Mouse (Mus musculus) kidney, adult 2 months (tissue): ENCODE results near the gene Tgfb1. TPM values are rescaled to one million over a fixed set of nuclear protein-coding genes. Genes with fewer than 3 reads are reported as not detected.

Source experiments
- DNase-seq: peaks from one replicate; pipeline ENCODE4 v3.0.0; 2021
- H3K27ac ChIP-seq: fragments of 200-500 bp; 2 replicates; pipeline ENCODE4 v1.5.1; 2012; ENCODE audit warnings: low read depth, low read length, control low read depth, inconsistent platforms; ENCODE audit not compliant: insufficient read depth
- H3K27me3 ChIP-seq: fragments of 200-500 bp; replicated peaks from 2 replicates; pipeline ENCODE4 v1.6.1; 2012; ENCODE audit warnings: mild to moderate bottlenecking, moderate library complexity, low read length, inconsistent platforms; ENCODE audit not compliant: control insufficient read depth, insufficient read depth
- H3K36me3 ChIP-seq: fragments of 200-500 bp; 2 replicates; pipeline ENCODE4 v1.6.1; 2012; ENCODE audit warnings: mild to moderate bottlenecking, moderate library complexity, low read length, inconsistent platforms; ENCODE audit not compliant: control insufficient read depth, insufficient read depth
- H3K4me1 ChIP-seq: fragments of 200-500 bp; 2 replicates; pipeline ENCODE4 v1.6.1; 2011; ENCODE audit warnings: low read length; ENCODE audit not compliant: control insufficient read depth, insufficient read depth
- H3K4me3 ChIP-seq: fragments of 200-500 bp; 2 replicates; pipeline ENCODE4 v1.5.1; 2011; ENCODE audit warnings: mild to moderate bottlenecking, low read depth, low read length, control low read depth; ENCODE audit not compliant: insufficient read depth
- CTCF ChIP-seq: fragments of 200-500 bp; conservative IDR thresholded peaks from 2 replicates; pipeline ENCODE4 v1.5.1; 2011; ENCODE audit warnings: low read depth, mild to moderate bottlenecking, control low read depth, low read length, moderate library complexity, mixed read lengths; ENCODE audit not compliant: insufficient read depth, insufficient read length
- POLR2A ChIP-seq: fragments of 200-500 bp; IDR thresholded peaks from one replicate; pipeline ENCODE4 v1.6.1; 2011; ENCODE audit warnings: low read depth, low read length, control low read depth
- WGBS: fragments of 180-500 bp; shearing (Covaris S2); methylation state at CpG from one replicate; pipeline ENCODE4 v1.1.7; 2018; 5-methylcytosine and 5-hydroxymethylcytosine counted together
- polyA plus RNA-seq: library from polyadenylated mRNA; depleted of rRNA; stranded (reverse); fragments of >200 nt; gene quantifications from 2 replicates; pipeline ENCODE4 v1.2.3, GENCODE M21; 2012

Tgfb1 gene
- polyA plus RNA-seq, 1 experiment, result 24.5 TPM

GRCm38 (mm10) chr7:25675405-25675804, 11.4 kb upstream of the Tgfb1 start:
- Histone ChIP-seq H3K27me3 (0 out of 2 replicates have a peak, but pooled peaks cover 2% of the 10 kb centered on the region), H3K36me3 (no peaks in the 10 kb centered on the region), H3K27ac (no peak overlapping the region), H3K4me1 (no peaks in the 10 kb centered on the region), H3K4me3 (no peak overlapping the region)
- no peak for TF ChIP-seq POLR2A
- DNase-seq, result no peak
- WGBS, result 52% methylated on average over 6 of the region's 6 CpGs

GRCm38 (mm10) chr7:25676085-25676781, 10.6 kb upstream of the Tgfb1 start:
- Histone ChIP-seq H3K27me3 (0 out of 2 replicates have a peak, but pooled peaks cover 2% of the 10 kb centered on the region), H3K4me3 (no peak overlapping the region), H3K4me1 (peaks cover 1% of the 10 kb centered on the region; the same call in 1 of the 2 replicates), H3K36me3 (no peaks in the 10 kb centered on the region), H3K27ac (no peak overlapping the region)
- 29% methylated on average over 15 of the region's 15 CpGs for WGBS
- peak; percentile 96 for DNase-seq
- no peak for TF ChIP-seq POLR2A
- no peak for TF ChIP-seq CTCF

- WGBS, result 93% methylated on average over 7 of the region's 7 CpGs
- no peak for DNase-seq
- H3K4me3 ChIP-seq, result no peak overlapping the region
- H3K27me3 ChIP-seq, result 0 out of 2 replicates have a peak, but pooled peaks cover 2% of the 10 kb centered on the region
- no peak overlapping the region for H3K27ac ChIP-seq
- H3K4me1 ChIP-seq, result peaks cover 4% of the 10 kb centered on the region; the same call in 1 of the 2 replicates
- TF ChIP-seq CTCF (no peak), POLR2A (no peak)
- H3K36me3 ChIP-seq, result no peaks in the 10 kb centered on the region
Observed at GRCm38 (mm10) chr7:25677013-25677412, 9.8 kb upstream of the Tgfb1 start.

- Histone ChIP-seq H3K4me3 (no peak overlapping the region), H3K27ac (peak overlapping the region; percentile 3; the same call in 1 of the 2 replicates), H3K27me3 (no peaks in the 10 kb centered on the region), H3K4me1 (peaks cover 4% of the 10 kb centered on the region; the same call in 1 of the 2 replicates), H3K36me3 (no peaks in the 10 kb centered on the region)
- WGBS, result 13% methylated on average over 6 of the region's 6 CpGs
- TF ChIP-seq CTCF, result peak; percentile 27; the same call in 1 of the 2 replicates
- no peak for TF ChIP-seq POLR2A
- no peak for DNase-seq
Observed at GRCm38 (mm10) chr7:25679971-25680370, 6.8 kb upstream of the Tgfb1 start.

- no peaks in the 10 kb centered on the region for H3K36me3 ChIP-seq
- H3K27ac ChIP-seq, result peak within 1 kb of the TSS; percentile 88
- no peaks in the 10 kb centered on the region for H3K27me3 ChIP-seq
- DNase-seq, result peak; percentile 98
- peaks cover 4% of the 10 kb centered on the region; the same call in 1 of the 2 replicates for H3K4me1 ChIP-seq
- H3K4me3 ChIP-seq, result peak within 1 kb of the TSS; percentile 80
- WGBS, result under 1% methylated on average over 46 of the region's 46 CpGs
- no peak for TF ChIP-seq CTCF
- TF ChIP-seq POLR2A, result peak; percentile 34
Observed at GRCm38 (mm10) chr7:25680514-25681258, 6.1 kb upstream of the Tgfb1 start, which contains the start of gene B9d2. Gene B9d2, plus strand, starts transcription at chr7:25680780.

- DNase-seq, result no peak
- Histone ChIP-seq H3K27ac (no peak overlapping the region), H3K4me3 (no peak overlapping the region), H3K4me1 (peaks cover 12% of the 10 kb centered on the region; the same call in 1 of the 2 replicates), H3K27me3 (no peaks in the 10 kb centered on the region), H3K36me3 (no peaks in the 10 kb centered on the region)
- 47% methylated on average over 15 of the region's 15 CpGs for WGBS
- TF ChIP-seq CTCF, result no peak
- TF ChIP-seq POLR2A, result no peak
Observed at GRCm38 (mm10) chr7:25681341-25682231, 5.2 kb upstream of the Tgfb1 start.
